Mouse (Mus musculus): ENCODE data around the gene Hsd3b2. TPM values are rescaled to one million over a fixed set of nuclear protein-coding genes. Genes with fewer than 3 reads are reported as not detected.

The Hsd3b2 gene
- polyA plus RNA-seq, 1 experiment from 2014 or later = 0.17 TPM

Other genes with a start within 250 kb of the Hsd3b2 start
- 0.13 and 0.15 TPM in 2 replicates for gene Hsd3b4, start 214.0 kb downstream of the Hsd3b2 start, polyA plus RNA-seq (2015; fragmentation: Nextera tagmentation; extraction: Ambion mirVana)
- 0.13 and 0.15 TPM in 2 replicates for gene Gm10681, start 135.7 kb downstream of the Hsd3b2 start, polyA plus RNA-seq (2015; fragmentation: Nextera tagmentation; extraction: Ambion mirVana)
- gene Hsd3b5, start 94.3 kb downstream of the Hsd3b2 start, polyA plus RNA-seq (2015; fragmentation: Nextera tagmentation; extraction: Ambion mirVana) = 0.07 TPM in 1 of 2 replicates, not detected in the other
- gene Hsd3b3, start 38.6 kb upstream of the Hsd3b2 start, polyA plus RNA-seq (2015; fragmentation: Nextera tagmentation; extraction: Ambion mirVana) = 7.8 and 14.3 TPM in 2 replicates
- gene Hsd3b6, start 89.9 kb upstream of the Hsd3b2 start, polyA plus RNA-seq (2015; fragmentation: Nextera tagmentation; extraction: Ambion mirVana) = 4.4 and 6.2 TPM in 2 replicates
- gene Hsd3b1, start 135.3 kb upstream of the Hsd3b2 start, polyA plus RNA-seq (2015; fragmentation: Nextera tagmentation; extraction: Ambion mirVana) = 25.6 and 31.3 TPM in 2 replicates
- gene Hao2, start 168.7 kb upstream of the Hsd3b2 start, polyA plus RNA-seq (2015; fragmentation: Nextera tagmentation; extraction: Ambion mirVana) = 10.9 and 14.4 TPM in 2 replicates

Measured in liver, embryonic 15.5 days (tissue).